Mouse (Mus musculus) brain, embryonic 14.5 days (tissue): ENCODE measurements around the gene Srgap2. TPM values are rescaled to one million over a fixed set of nuclear protein-coding genes. Genes with fewer than 3 reads are reported as not detected.
A peak's percentile ranks its signal among the peaks of the same experiment; 100 is the strongest.

Experiments
- DNase-seq: peaks from one replicate; pipeline ENCODE4 v3.0.0-alpha.2; 2011; ENCODE audit warnings: low read depth
- CTCF ChIP-seq: fragments of 200-500 bp; IDR thresholded peaks from 2 replicates; pipeline ENCODE4 v1.5.1; 2012; ENCODE audit warnings: inconsistent platforms, mild to moderate bottlenecking, moderate library complexity, borderline replicate concordance; ENCODE audit not compliant: insufficient read depth, insufficient read length; ENCODE audit errors: extremely low read depth
- POLR2A ChIP-seq: fragments of 200-500 bp; IDR thresholded peaks from 2 replicates; pipeline ENCODE4 v1.6.1; 2012; ENCODE audit warnings: mild to moderate bottlenecking, inconsistent platforms, borderline replicate concordance; ENCODE audit not compliant: poor library complexity, insufficient read depth, insufficient read length, severe bottlenecking; ENCODE audit errors: extremely low read depth
- polyA plus RNA-seq: library from polyadenylated mRNA; depleted of rRNA; stranded (reverse); fragments of >200 nt; gene quantifications from 2 replicates; pipeline ENCODE4 v1.2.3, GENCODE M21; 2012

The Srgap2 gene
- polyA plus RNA-seq, 1 experiment = 51.1 TPM

GRCm38 (mm10) chr1:131491579-131491978 is 35.6 kb downstream of the Srgap2 start:
- peak; percentile 63 for DNase-seq
- TF ChIP-seq POLR2A (no peak), CTCF (no peak)

- TF ChIP-seq CTCF (no peak), POLR2A (no peak)
- DNase-seq = no peak
Observed at GRCm38 (mm10) chr1:131489312-131489711, 37.8 kb downstream of the Srgap2 start.

GRCm38 (mm10) chr1:131486094-131486850 is 40.9 kb downstream of the Srgap2 start:
- no peak for DNase-seq

GRCm38 (mm10) chr1:131482242-131482641 is 44.9 kb downstream of the Srgap2 start:
- no peak for TF ChIP-seq CTCF
- no peak for TF ChIP-seq POLR2A
- DNase-seq = no peak

More at GRCm38 (mm10) chr1:131486094-131486850, 40.9 kb downstream of the Srgap2 start:
- TF ChIP-seq POLR2A (no peak), CTCF (no peak)

- DNase-seq = no peak
- TF ChIP-seq CTCF = no peak
- no peak for TF ChIP-seq POLR2A
Observed at GRCm38 (mm10) chr1:131481391-131481790, 45.8 kb downstream of the Srgap2 start.

- TF ChIP-seq POLR2A (no peak), CTCF (no peak)
- DNase-seq = no peak
Observed at GRCm38 (mm10) chr1:131478770-131479305, 48.3 kb downstream of the Srgap2 start.

GRCm38 (mm10) chr1:131475306-131475705 is 51.8 kb downstream of the Srgap2 start:
- no peak for DNase-seq
- TF ChIP-seq CTCF = no peak
- no peak for TF ChIP-seq POLR2A

- no peak for TF ChIP-seq POLR2A
- peak; percentile 86 for DNase-seq
Observed at GRCm38 (mm10) chr1:131473631-131474118, 53.5 kb downstream of the Srgap2 start.

GRCm38 (mm10) chr1:131470597-131470996 is 56.6 kb downstream of the Srgap2 start:
- no peak for DNase-seq
- no peak for TF ChIP-seq CTCF
- no peak for TF ChIP-seq POLR2A

- no peak for TF ChIP-seq POLR2A
- TF ChIP-seq CTCF = no peak
- no peak for DNase-seq
Observed at GRCm38 (mm10) chr1:131465855-131466254, 61.3 kb downstream of the Srgap2 start.

GRCm38 (mm10) chr1:131463953-131464627 is 63.1 kb downstream of the Srgap2 start:
- TF ChIP-seq CTCF = no peak
- TF ChIP-seq POLR2A = no peak
- DNase-seq = no peak

GRCm38 (mm10) chr1:131462541-131463067 is 64.5 kb downstream of the Srgap2 start:
- peak; percentile 78 for DNase-seq

More at GRCm38 (mm10) chr1:131462541-131463067, 64.5 kb downstream of the Srgap2 start:
- no peak for TF ChIP-seq POLR2A
- TF ChIP-seq CTCF = no peak
